Mouse (Mus musculus) liver, embryonic 11.5 days (tissue): ENCODE data around the gene Sgk1. TPM values are rescaled to one million over a fixed set of nuclear protein-coding genes. Genes with fewer than 3 reads are reported as not detected.

Experiments used
- ATAC-seq: fragments of 200-750 bp; cut with Nextera tagmentation; replicated peaks from 2 replicates; pipeline ENCODE4 v1.8.0; 2017; ENCODE audit warnings: moderate number of reproducible peaks, mild to moderate bottlenecking, moderate TSS enrichment, moderate library complexity; ENCODE audit not compliant: low FRiP score
- DNase-seq: peaks from one replicate; pipeline ENCODE4 v3.0.0-alpha.2; 2017; ENCODE audit warnings: low spot score
- H3K27ac ChIP-seq: fragments of 300-500 bp; sonication (generic); 2 replicates; pipeline ENCODE4 v1.5.1; 2014; ENCODE audit warnings: mild to moderate bottlenecking, low read depth, low read length, control low read depth
- H3K27me3 ChIP-seq: fragments of 300-500 bp; sonication (generic); replicated peaks from 2 replicates; pipeline ENCODE4 v1.6.1; 2014; ENCODE audit warnings: low read length, mixed read lengths; ENCODE audit not compliant: control insufficient read depth, insufficient read depth
- H3K36me3 ChIP-seq: fragments of 300-500 bp; sonication (generic); 2 replicates; pipeline ENCODE4 v1.6.1; 2014; ENCODE audit warnings: mild to moderate bottlenecking, low read length, moderate library complexity, mixed read lengths; ENCODE audit not compliant: control insufficient read depth, insufficient read depth
- H3K4me1 ChIP-seq: fragments of 300-500 bp; sonication (generic); replicated peaks from 2 replicates; pipeline ENCODE4 v1.6.1; 2014; ENCODE audit warnings: low read length, mixed read lengths; ENCODE audit not compliant: control insufficient read depth, insufficient read depth
- H3K4me2 ChIP-seq: fragments of 300-500 bp; sonication (generic); 2 replicates; pipeline ENCODE4 v1.6.1; 2014; ENCODE audit warnings: mild to moderate bottlenecking, control low read depth, moderate library complexity
- H3K4me3 ChIP-seq: fragments of 300-500 bp; sonication (generic); 2 replicates; pipeline ENCODE4 v1.5.1; 2014; ENCODE audit warnings: low read depth, low read length, control low read depth
- H3K9ac ChIP-seq: fragments of 300-500 bp; sonication (generic); 2 replicates; pipeline ENCODE4 v1.6.1; 2014; ENCODE audit warnings: low read depth, low read length, control low read depth
- H3K9me3 ChIP-seq: fragments of 300-500 bp; sonication (generic); 2 replicates; pipeline ENCODE4 v1.6.1; 2016; ENCODE audit warnings: low read length, inconsistent platforms, mixed read lengths; ENCODE audit not compliant: control insufficient read depth
- WGBS: fragments of 180-500 bp; shearing (Covaris S2); extraction: QIAGEN DNeasy Blood & Tissue Kit; methylation state at CpG from one replicate; pipeline ENCODE4 v1.1.7; 2014; 5-methylcytosine and 5-hydroxymethylcytosine counted together
- polyA plus RNA-seq: library from polyadenylated mRNA; unstranded; fragments of >200 nt; fragmentation: Nextera tagmentation; extraction: Ambion mirVana; gene quantifications from 2 replicates; pipeline ENCODE4 v1.2.1, GENCODE M21; 2014

Sgk1 gene
- polyA plus RNA-seq, 1 experiment from 2014 or later = 20.2 TPM

DNA sequence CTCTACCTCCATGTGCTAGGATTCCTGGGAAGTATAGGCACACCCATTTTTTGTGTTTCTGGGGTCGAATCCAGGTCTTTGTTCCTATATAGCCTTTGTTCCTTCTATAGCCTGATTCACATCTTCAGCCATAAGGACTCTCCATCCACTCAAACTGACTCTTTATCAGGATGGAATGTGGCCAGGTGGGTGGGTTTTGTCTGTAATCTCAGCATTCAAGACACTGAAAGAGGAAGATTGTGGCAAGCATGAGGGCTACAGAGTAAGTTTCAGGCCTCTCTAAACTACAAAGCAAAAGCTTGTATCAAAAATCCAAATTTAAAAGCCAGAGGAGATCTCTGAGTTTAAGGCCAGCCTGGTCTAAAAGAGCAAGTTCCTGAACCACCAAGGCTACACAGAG, 63.2 kb downstream of the Sgk1 start:
- Histone ChIP-seq H3K4me1 (no peaks in the 10 kb centered on the region), H3K27me3 (no peaks in the 10 kb centered on the region), H3K4me2 (no peak overlapping the region), H3K36me3 (no peaks in the 10 kb centered on the region), H3K9ac (no peak overlapping the region), H3K27ac (no peak overlapping the region), H3K4me3 (no peak overlapping the region), H3K9me3 (no peaks in the 10 kb centered on the region)
- WGBS = 89% methylated on average over 1 of the region's 1 CpGs
- no peak for DNase-seq
- ATAC-seq = no peak

DNA sequence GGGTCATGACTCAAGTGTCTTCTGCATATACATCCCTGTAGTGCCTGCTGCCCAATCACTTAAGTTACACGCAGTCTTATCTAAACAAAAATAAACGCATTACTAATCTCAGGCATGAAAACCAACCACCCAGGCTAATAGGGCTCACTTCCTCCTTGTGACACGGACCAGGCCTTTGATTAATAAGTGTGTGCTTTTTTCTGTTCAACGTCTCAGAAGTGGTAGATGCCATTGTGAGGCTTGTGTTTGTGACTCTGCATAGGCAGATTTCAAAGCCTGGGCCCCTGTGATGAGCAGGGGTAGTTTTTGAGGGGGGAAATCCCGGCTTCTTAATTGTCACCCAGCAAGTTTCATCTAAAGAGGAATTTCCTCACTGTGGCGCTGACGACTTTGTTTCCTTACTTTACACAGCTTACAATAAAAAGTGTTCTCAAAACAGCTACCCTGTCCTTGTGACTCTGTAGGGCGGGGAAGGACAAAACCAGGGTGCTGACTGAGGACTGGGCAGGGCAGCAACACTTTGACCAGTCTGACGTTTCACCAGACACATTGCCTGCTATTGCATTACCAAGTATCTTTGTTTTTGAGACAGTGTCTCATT, 64.9 kb downstream of the Sgk1 start:
- Histone ChIP-seq H3K4me2 (no peak overlapping the region), H3K36me3 (no peaks in the 10 kb centered on the region), H3K9ac (no peak overlapping the region), H3K27me3 (no peaks in the 10 kb centered on the region), H3K27ac (no peak overlapping the region), H3K4me1 (no peaks in the 10 kb centered on the region), H3K9me3 (no peaks in the 10 kb centered on the region), H3K4me3 (no peak overlapping the region)
- 45% methylated on average over 9 of the region's 9 CpGs for WGBS
- ATAC-seq (no peak), DNase-seq (no peak)

DNA sequence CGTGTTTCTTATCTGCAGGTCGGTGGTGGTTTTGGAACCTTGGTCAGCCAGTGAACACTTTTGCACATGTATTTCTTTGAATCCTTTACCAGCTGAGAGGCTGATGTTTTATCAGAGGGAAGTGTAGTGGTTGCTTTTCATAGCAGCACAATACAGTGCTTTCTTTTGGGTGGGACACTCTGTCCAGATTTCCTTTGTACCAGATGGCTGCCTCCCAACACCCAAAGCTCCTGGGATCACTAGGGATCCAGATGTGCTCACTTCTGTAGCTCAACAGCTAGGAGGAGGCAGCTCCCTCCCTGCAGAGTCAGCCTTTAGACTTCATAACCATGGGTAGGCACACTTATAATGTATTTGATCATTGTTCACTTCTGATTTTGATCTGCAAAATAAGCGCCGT, 70.5 kb downstream of the Sgk1 start:
- H3K9ac ChIP-seq = no peak overlapping the region
- H3K27ac ChIP-seq = no peak overlapping the region
- no peak overlapping the region for H3K4me3 ChIP-seq
- no peaks in the 10 kb centered on the region for H3K27me3 ChIP-seq
- no peak overlapping the region for H3K4me2 ChIP-seq
- no peaks in the 10 kb centered on the region for H3K36me3 ChIP-seq
- DNase-seq = no peak
- H3K9me3 ChIP-seq = no peaks in the 10 kb centered on the region
- no peaks in the 10 kb centered on the region for H3K4me1 ChIP-seq
- 76% methylated on average over 4 of the region's 4 CpGs for WGBS
- no peak for ATAC-seq

DNA sequence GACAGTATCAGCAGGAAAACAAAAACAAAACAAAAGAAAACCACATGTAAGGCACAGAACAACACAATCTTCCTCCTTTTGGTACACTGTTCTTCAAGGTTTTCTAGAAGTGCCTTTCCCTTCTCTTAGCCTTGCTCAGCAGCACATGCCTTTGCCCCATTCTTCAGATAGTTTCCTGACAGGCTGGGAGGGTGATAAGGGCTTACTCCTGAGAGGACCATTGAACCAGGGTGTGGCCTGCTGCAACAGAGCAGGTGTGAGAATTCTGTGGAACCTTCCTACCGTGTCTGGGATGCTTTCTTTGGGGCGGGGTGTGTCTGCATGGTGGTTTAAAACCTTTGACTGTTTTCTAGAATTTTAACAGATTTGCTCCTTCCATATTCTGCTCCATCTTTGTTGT, 79.1 kb downstream of the Sgk1 start:
- Histone ChIP-seq H3K4me3 (no peak overlapping the region), H3K27me3 (no peaks in the 10 kb centered on the region), H3K9ac (no peak overlapping the region), H3K36me3 (no peaks in the 10 kb centered on the region), H3K9me3 (no peaks in the 10 kb centered on the region), H3K27ac (no peak overlapping the region), H3K4me2 (no peak overlapping the region), H3K4me1 (no peaks in the 10 kb centered on the region)
- DNase-seq (no peak), ATAC-seq (no peak)
- 54% methylated on average over 2 of the region's 2 CpGs for WGBS

DNA sequence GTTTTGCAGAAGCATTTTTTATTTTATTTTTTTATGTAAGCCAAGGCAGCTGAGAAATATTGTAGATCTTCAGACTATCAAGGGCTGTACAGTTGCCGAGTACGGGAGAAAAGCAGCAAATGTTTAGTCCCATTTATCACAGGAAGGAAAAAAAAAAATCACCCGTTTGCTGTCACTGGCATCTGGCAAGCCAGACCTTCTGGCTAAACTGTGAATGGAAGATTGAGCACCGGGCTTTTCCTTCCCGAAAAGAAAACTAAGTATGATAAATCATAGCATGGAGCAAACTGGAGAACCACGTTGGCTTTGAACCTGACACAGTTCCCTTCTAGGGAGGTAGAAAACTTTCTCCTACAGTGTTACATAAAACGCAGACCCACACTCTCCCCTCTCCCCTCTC, 81.0 kb downstream of the Sgk1 start:
- 56% methylated on average over 7 of the region's 7 CpGs for WGBS
- H3K4me1 ChIP-seq = no peaks in the 10 kb centered on the region
- H3K9ac ChIP-seq = no peak overlapping the region
- no peaks in the 10 kb centered on the region for H3K36me3 ChIP-seq
- H3K27ac ChIP-seq = no peak overlapping the region
- DNase-seq (no peak), ATAC-seq (no peak)
- H3K4me3 ChIP-seq = no peak overlapping the region
- H3K27me3 ChIP-seq = no peaks in the 10 kb centered on the region
- no peaks in the 10 kb centered on the region for H3K9me3 ChIP-seq
- no peak overlapping the region for H3K4me2 ChIP-seq

DNA sequence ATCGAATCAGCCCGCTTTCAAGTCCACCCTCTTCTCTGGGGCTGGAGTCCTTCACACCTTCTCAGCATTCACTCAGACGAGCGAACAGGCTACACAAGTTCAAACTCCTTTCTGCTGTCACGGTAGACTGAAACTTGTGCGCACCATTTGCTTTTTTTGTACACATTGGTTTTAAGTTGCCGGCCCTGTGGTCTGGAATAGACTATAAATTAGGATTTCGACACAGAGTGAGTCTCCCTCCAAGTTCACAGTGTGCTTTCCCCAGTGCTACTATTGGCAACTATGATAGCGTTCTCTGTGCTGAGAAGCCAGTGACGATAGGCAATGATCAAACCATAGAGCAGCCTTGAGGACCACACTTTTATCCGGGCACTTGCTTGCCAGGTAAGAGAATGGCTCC, 91.7 kb downstream of the Sgk1 start:
- H3K9ac ChIP-seq = no peak overlapping the region
- 79% methylated on average over 11 of the region's 11 CpGs for WGBS
- no peaks in the 10 kb centered on the region for H3K4me1 ChIP-seq
- H3K36me3 ChIP-seq = no peaks in the 10 kb centered on the region
- H3K27ac ChIP-seq = no peak overlapping the region
- no peaks in the 10 kb centered on the region for H3K27me3 ChIP-seq
- no peak overlapping the region for H3K4me3 ChIP-seq
- no peaks in the 10 kb centered on the region for H3K9me3 ChIP-seq
- DNase-seq = no peak
- no peak overlapping the region for H3K4me2 ChIP-seq
- ATAC-seq = no peak

DNA sequence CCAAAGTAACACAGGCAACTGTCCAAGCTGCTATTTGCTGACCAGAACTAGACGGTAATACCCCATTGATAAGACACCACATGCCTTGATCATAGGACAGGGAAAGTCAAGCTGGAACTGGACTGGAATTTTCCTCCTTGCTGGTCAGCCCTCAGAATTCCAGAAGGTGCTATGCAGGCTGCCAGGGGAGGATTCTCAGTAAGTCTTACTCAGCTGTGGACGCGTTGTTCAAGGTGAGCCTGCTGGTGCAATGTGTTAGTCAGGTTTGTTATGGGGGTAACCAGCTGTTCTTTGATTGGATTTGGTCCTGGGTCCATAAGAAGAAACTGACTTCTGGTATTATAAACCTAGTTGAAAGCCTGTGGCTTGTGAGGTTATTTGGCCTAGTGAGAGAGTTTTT, 92.8 kb downstream of the Sgk1 start:
- Histone ChIP-seq H3K27ac (no peak overlapping the region), H3K4me2 (no peak overlapping the region), H3K4me3 (no peak overlapping the region), H3K36me3 (no peaks in the 10 kb centered on the region), H3K4me1 (no peaks in the 10 kb centered on the region), H3K9me3 (no peaks in the 10 kb centered on the region), H3K27me3 (no peaks in the 10 kb centered on the region), H3K9ac (no peak overlapping the region)
- DNase-seq = no peak
- ATAC-seq = no peak
- WGBS = 71% methylated on average over 3 of the region's 3 CpGs

DNA sequence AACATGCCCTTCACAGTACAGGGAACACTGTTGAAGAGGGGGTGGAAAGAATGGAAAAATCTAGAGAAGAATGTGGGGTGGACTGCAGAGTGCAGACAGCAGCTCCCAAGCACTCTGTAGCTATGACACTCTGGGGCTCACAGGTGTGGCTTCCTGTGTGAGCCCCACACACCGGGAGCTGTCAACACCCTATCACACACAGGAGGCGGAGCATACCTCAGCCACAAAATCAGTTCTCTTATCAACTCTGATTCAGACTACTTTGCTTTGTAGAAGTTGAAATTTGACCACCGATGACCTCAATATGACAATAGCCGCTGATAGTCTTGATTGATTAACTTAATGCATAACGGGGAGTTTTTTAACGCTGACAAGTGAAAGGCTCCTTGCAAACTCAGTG, 93.4 kb downstream of the Sgk1 start:
- Histone ChIP-seq H3K27ac (no peak overlapping the region), H3K27me3 (no peaks in the 10 kb centered on the region), H3K4me2 (no peak overlapping the region), H3K9me3 (no peaks in the 10 kb centered on the region), H3K9ac (no peak overlapping the region), H3K36me3 (no peaks in the 10 kb centered on the region), H3K4me1 (no peaks in the 10 kb centered on the region), H3K4me3 (no peak overlapping the region)
- DNase-seq (no peak), ATAC-seq (no peak)
- 45% methylated on average over 6 of the region's 6 CpGs for WGBS

DNA sequence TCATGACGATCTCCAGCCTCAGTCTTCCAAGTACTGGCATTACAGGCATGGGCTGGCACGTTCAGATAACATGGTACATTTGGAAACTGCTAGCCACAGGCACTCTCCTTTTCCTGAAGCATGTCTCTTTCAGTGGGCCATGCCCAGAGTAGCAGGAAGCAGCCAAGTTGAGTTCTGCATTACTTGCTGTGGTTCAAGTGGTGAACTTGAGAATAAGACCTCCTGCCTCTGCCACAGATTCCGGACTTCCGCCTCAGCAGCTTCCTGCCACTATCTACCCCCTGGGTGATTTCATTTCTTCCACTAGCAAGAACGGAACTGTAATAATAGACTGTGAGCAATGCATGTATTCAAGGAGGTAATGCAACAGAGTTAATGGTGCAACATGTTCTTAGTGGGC, 94.3 kb downstream of the Sgk1 start:
- 35% methylated on average over 5 of the region's 5 CpGs for WGBS
- H3K4me1 ChIP-seq = no peaks in the 10 kb centered on the region
- H3K27me3 ChIP-seq = no peaks in the 10 kb centered on the region
- H3K9ac ChIP-seq = no peak overlapping the region
- no peaks in the 10 kb centered on the region for H3K9me3 ChIP-seq
- DNase-seq (no peak), ATAC-seq (no peak)
- H3K4me3 ChIP-seq = no peak overlapping the region
- H3K36me3 ChIP-seq = no peaks in the 10 kb centered on the region
- H3K27ac ChIP-seq = no peak overlapping the region
- H3K4me2 ChIP-seq = no peak overlapping the region
